Mouse (Mus musculus) embryonic fibroblast, embryonic 13.5 days (primary cell): Measurements from ENCODE around the gene Mgat5. TPM values are rescaled to one million over a fixed set of nuclear protein-coding genes. Genes with fewer than 3 reads are reported as not detected.
A peak's percentile ranks its signal among the peaks of the same experiment; 100 is the strongest.

ENCODE experiments used
- H3K27ac ChIP-seq: 2 replicates; pipeline ENCODE4 v1.5.1; 2012; ENCODE audit warnings: low read length, control low read depth, inconsistent platforms; ENCODE audit not compliant: insufficient read depth
- H3K4me1 ChIP-seq: 2 replicates; pipeline ENCODE4 v1.6.1; 2011; ENCODE audit warnings: low read length; ENCODE audit not compliant: control insufficient read depth, insufficient read depth
- H3K4me3 ChIP-seq: 2 replicates; pipeline ENCODE4 v1.5.1; 2011; ENCODE audit warnings: mild to moderate bottlenecking, control low read depth, low read length; ENCODE audit not compliant: insufficient read depth
- CTCF ChIP-seq: IDR thresholded peaks from 2 replicates; pipeline ENCODE4 v1.5.1; 2011; ENCODE audit warnings: mild to moderate bottlenecking, control low read depth, low read length, moderate library complexity, borderline replicate concordance; ENCODE audit not compliant: insufficient read depth
- POLR2A ChIP-seq: IDR thresholded peaks from 2 replicates; pipeline ENCODE4 v1.6.1; 2011; ENCODE audit warnings: low read depth, mild to moderate bottlenecking, control low read depth, low read length, moderate library complexity
- polyA plus RNA-seq: library from polyadenylated mRNA; stranded (reverse); fragments of >200 nt; gene quantifications from 2 replicates; pipeline ENCODE4 v1.2.4, GENCODE M21; 2011; ENCODE audit warnings: low read depth; ENCODE audit not compliant: missing spikeins, insufficient read length

The Mgat5 gene
- polyA plus RNA-seq, 1 experiment = 13.3 TPM

GRCm38 (mm10) chr1:127400666-127401065 is 195.9 kb downstream of the Mgat5 start:
- Histone ChIP-seq H3K27ac (no peak overlapping the region), H3K4me1 (no peaks in the 10 kb centered on the region), H3K4me3 (no peak overlapping the region)
- TF ChIP-seq CTCF (no peak), POLR2A (no peak)

GRCm38 (mm10) chr1:127404655-127405054 is 199.8 kb downstream of the Mgat5 start:
- no peak overlapping the region for H3K4me3 ChIP-seq
- H3K4me1 ChIP-seq = no peaks in the 10 kb centered on the region
- H3K27ac ChIP-seq = no peak overlapping the region
- TF ChIP-seq CTCF (no peak), POLR2A (no peak)

GRCm38 (mm10) chr1:127408957-127409423 is 204.2 kb downstream of the Mgat5 start:
- Histone ChIP-seq H3K27ac (no peak overlapping the region), H3K4me3 (no peak overlapping the region), H3K4me1 (no peaks in the 10 kb centered on the region)
- TF ChIP-seq POLR2A (no peak), CTCF (no peak)

- no peak overlapping the region for H3K27ac ChIP-seq
- TF ChIP-seq CTCF (peak; percentile 57), POLR2A (no peak)
- H3K4me3 ChIP-seq = no peak overlapping the region
- no peaks in the 10 kb centered on the region for H3K4me1 ChIP-seq
These were observed 204.7 kb downstream of the Mgat5 start for GRCm38 (mm10) chr1:127409512-127409911.

- Histone ChIP-seq H3K4me1 (no peaks in the 10 kb centered on the region), H3K4me3 (no peak overlapping the region), H3K27ac (no peak overlapping the region)
- TF ChIP-seq CTCF = no peak
- TF ChIP-seq POLR2A = no peak
These were observed 209.7 kb downstream of the Mgat5 start for GRCm38 (mm10) chr1:127414500-127414899.

- TF ChIP-seq POLR2A = no peak
- TF ChIP-seq CTCF = no peak
- Histone ChIP-seq H3K4me1 (no peaks in the 10 kb centered on the region), H3K4me3 (no peak overlapping the region), H3K27ac (no peak overlapping the region)
These were observed 211.1 kb downstream of the Mgat5 start for GRCm38 (mm10) chr1:127415896-127416295.

- Histone ChIP-seq H3K4me1 (no peaks in the 10 kb centered on the region), H3K4me3 (no peak overlapping the region), H3K27ac (no peak overlapping the region)
- TF ChIP-seq POLR2A (no peak), CTCF (no peak)
These were observed 212.2 kb downstream of the Mgat5 start for GRCm38 (mm10) chr1:127416971-127417370.

- no peak overlapping the region for H3K4me3 ChIP-seq
- H3K4me1 ChIP-seq = no peaks in the 10 kb centered on the region
- no peak overlapping the region for H3K27ac ChIP-seq
- TF ChIP-seq CTCF (no peak), POLR2A (no peak)
These were observed 214.2 kb downstream of the Mgat5 start for GRCm38 (mm10) chr1:127418916-127419575.

- H3K4me1 ChIP-seq = no peaks in the 10 kb centered on the region
- TF ChIP-seq CTCF (no peak), POLR2A (no peak)
- no peak overlapping the region for H3K27ac ChIP-seq
- H3K4me3 ChIP-seq = no peak overlapping the region
These were observed 214.8 kb downstream of the Mgat5 start for GRCm38 (mm10) chr1:127419581-127419980.

GRCm38 (mm10) chr1:127420383-127420782 is 215.6 kb downstream of the Mgat5 start:
- Histone ChIP-seq H3K27ac (no peak overlapping the region), H3K4me3 (no peak overlapping the region), H3K4me1 (no peaks in the 10 kb centered on the region)
- TF ChIP-seq POLR2A (no peak), CTCF (no peak)
